Mouse (Mus musculus): ENCODE measurements around the gene Mpig6b. TPM values are rescaled to one million over a fixed set of nuclear protein-coding genes. Genes with fewer than 3 reads are reported as not detected.
A peak's percentile ranks its signal among the peaks of the same experiment; 100 is the strongest.

The Mpig6b gene
- polyA plus RNA-seq, 1 experiment from 2014 or later = 1.1 TPM

DNA sequence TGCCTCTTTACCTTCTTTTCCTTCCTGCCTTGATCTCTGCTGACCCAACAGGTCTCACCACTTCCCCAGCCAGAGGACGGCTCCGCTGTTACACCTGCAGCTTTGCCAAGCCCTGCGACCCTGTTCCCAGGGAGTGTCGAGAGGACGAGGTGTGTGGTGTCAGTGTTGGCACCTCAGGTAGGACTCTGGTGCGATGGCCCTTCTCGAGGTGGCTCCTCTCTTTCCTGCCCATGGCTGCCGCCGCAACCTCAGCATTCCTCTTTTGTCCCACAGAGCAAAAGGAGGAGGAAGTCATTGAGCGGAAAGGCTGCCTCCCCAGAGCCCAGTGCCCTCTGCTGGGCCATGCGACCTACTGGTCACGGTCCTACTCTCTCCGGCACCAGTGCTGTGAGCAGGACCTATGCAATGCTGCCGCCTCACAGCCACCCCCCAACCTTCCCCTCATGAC is 11.8 kb upstream of the Mpig6b start, which contains the start of gene Ly6g6d:
Gene Ly6g6d, minus strand, starts transcription at position 280 of the 448 bp plus-strand sequence.
- peak within 1 kb of the TSS; percentile 52 for H3K4me2 ChIP-seq (ENCODE audit: low read depth, low read length)
- H3K36me3 ChIP-seq (ENCODE audit: control insufficient read depth, insufficient read depth, low read length) = no peaks in the 10 kb centered on the region
- peak within 1 kb of the TSS; percentile 66 for H3K9ac ChIP-seq (ENCODE audit: low read length)
- H3K9me3 ChIP-seq (ENCODE audit: control insufficient read depth, low read length) = no peaks in the 10 kb centered on the region
- peak within 1 kb of the TSS; percentile 87 for H3K27ac ChIP-seq (ENCODE audit: low read length)
- peak; percentile 83 for ATAC-seq (ENCODE audit: low read depth)
- 7% methylated on average over 14 of the region's 14 CpGs for WGBS
- peaks cover 7% of the 10 kb centered on the region; the same call in 1 of the 2 replicates for H3K4me1 ChIP-seq (replicated peaks; ENCODE audit: control insufficient read depth, insufficient read depth, low read length)
- H3K27me3 ChIP-seq (ENCODE audit: control insufficient read depth, insufficient read depth, low read depth, low read length) = peaks cover 2% of the 10 kb centered on the region; the same call in 1 of the 2 replicates
- H3K4me3 ChIP-seq (ENCODE audit: low read length) = peak within 1 kb of the TSS; percentile 45

DNA sequence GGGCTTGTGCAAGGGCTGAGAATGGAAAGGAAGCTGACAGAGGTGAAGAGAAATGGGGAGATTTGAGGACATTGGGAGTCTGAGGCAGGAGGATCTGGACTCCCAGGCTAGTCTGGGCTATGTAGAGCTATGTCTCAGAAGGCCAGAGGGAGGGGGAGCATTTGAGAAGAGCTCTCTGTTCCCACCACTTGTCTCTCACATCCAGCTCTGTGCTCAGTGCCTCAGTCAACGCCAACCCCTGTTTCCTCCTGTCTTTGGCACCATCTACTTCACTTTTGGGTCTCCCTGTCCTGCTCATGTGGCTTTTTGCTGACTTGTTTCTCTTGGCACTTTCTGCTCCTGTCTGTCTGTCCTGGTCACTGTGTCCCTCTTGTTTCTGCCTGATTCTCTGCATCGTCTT is 11.3 kb upstream of the Mpig6b start:
- peak overlapping the region; percentile 66 for H3K9ac ChIP-seq (ENCODE audit: low read length)
- no peaks in the 10 kb centered on the region for H3K36me3 ChIP-seq (ENCODE audit: control insufficient read depth, insufficient read depth, low read length)
- H3K4me2 ChIP-seq (ENCODE audit: low read depth, low read length) = peak overlapping the region; percentile 52
- ATAC-seq (ENCODE audit: low read depth) = peak; percentile 52
- WGBS = 23% methylated on average over 2 of the region's 2 CpGs
- H3K4me3 ChIP-seq (ENCODE audit: low read length) = peak overlapping the region; percentile 45
- H3K9me3 ChIP-seq (ENCODE audit: control insufficient read depth, low read length) = no peaks in the 10 kb centered on the region
- H3K4me1 ChIP-seq (replicated peaks; ENCODE audit: control insufficient read depth, insufficient read depth, low read length) = peaks cover 7% of the 10 kb centered on the region; the same call in 1 of the 2 replicates
- H3K27me3 ChIP-seq (ENCODE audit: control insufficient read depth, insufficient read depth, low read depth, low read length) = peaks cover 2% of the 10 kb centered on the region; the same call in 1 of the 2 replicates
- H3K27ac ChIP-seq (ENCODE audit: low read length) = peak overlapping the region; percentile 87

DNA sequence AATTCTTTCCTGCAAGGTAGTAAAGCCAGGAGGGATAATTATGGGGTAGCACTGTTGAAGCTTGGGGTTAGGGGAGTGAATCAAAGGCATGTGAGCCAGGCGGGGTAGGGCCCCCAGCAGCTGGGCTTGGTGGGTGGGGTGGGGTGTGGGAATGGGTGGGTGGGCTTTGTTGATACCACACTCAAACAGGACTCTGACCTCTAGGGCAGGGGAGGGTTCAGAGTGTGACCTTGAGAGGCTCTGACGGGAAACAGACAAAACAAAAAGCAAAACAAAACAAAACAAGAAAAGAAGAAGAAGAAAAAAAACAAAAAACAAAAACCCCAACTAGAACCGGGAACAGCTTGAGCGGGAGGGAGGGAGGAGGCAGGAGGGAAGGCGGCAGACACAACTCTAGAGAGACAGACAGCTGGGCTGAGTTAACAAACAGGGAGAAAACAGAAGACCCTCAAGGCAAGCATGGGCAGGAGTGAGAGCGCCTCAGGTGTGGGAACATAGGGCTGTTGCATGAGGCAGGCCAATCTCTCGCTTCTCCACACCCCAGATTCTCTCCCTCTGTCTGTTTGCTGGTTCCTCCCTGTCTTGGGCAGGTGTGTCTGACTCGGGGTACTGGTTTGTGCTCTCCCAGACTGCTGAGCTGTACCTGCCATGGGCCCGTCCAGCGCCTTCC is 10.7 kb upstream of the Mpig6b start, which contains the start of gene Ly6g6e:
Gene Ly6g6e, plus strand, starts transcription at position 396 of the 670 bp plus-strand sequence.
- ATAC-seq (ENCODE audit: low read depth) = 0 out of 2 replicates have a peak, but pooled peaks have one; percentile 5

DNA sequence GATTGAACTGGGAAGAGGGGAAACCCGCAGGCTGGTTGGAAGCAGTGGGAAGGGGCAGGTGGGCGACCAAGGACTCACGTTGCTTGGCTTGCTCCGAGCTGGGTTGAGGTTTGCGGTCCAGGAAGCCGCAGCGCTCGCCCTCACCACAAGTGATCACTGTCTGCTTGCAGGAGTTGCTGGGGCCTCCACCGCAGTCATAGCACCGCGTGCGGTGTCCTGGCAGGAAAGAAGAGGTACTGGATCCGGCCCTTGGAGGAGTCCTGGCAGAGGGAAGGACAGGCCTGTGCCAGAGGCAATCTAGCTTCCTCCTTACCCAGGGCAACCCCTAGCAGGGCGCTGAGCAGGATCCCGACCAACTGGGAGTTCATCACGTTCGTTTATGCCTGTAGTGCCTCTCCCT is 8.1 kb upstream of the Mpig6b start:
- H3K4me1 ChIP-seq (replicated peaks; ENCODE audit: control insufficient read depth, insufficient read depth, low read length) = peaks cover 7% of the 10 kb centered on the region; the same call in 1 of the 2 replicates
- 50% methylated on average over 17 of the region's 17 CpGs for WGBS
- H3K9ac ChIP-seq (ENCODE audit: low read length) = no peak overlapping the region
- no peaks in the 10 kb centered on the region for H3K36me3 ChIP-seq (ENCODE audit: control insufficient read depth, insufficient read depth, low read length)
- H3K27me3 ChIP-seq (ENCODE audit: control insufficient read depth, insufficient read depth, low read depth, low read length) = peaks cover 2% of the 10 kb centered on the region; the same call in 1 of the 2 replicates
- H3K9me3 ChIP-seq (ENCODE audit: control insufficient read depth, low read length) = no peaks in the 10 kb centered on the region
- no peak overlapping the region for H3K27ac ChIP-seq (ENCODE audit: low read length)
- H3K4me3 ChIP-seq (ENCODE audit: low read length) = no peak overlapping the region
- ATAC-seq (ENCODE audit: low read depth) = no peak
- H3K4me2 ChIP-seq (ENCODE audit: low read depth, low read length) = no peak overlapping the region

More for the DNA sequence above, 10.7 kb upstream of the Mpig6b start, which contains the start of gene Ly6g6e:
- WGBS = 32% methylated on average over 10 of the region's 10 CpGs
- H3K4me3 ChIP-seq (ENCODE audit: low read length) = peak within 1 kb of the TSS; percentile 45
- H3K9ac ChIP-seq (ENCODE audit: low read length) = peak within 1 kb of the TSS; percentile 66
- no peaks in the 10 kb centered on the region for H3K36me3 ChIP-seq (ENCODE audit: control insufficient read depth, insufficient read depth, low read length)
- peaks cover 2% of the 10 kb centered on the region; the same call in 1 of the 2 replicates for H3K27me3 ChIP-seq (ENCODE audit: control insufficient read depth, insufficient read depth, low read depth, low read length)
- H3K4me1 ChIP-seq (replicated peaks; ENCODE audit: control insufficient read depth, insufficient read depth, low read length) = peaks cover 7% of the 10 kb centered on the region; the same call in 1 of the 2 replicates
- H3K9me3 ChIP-seq (ENCODE audit: control insufficient read depth, low read length) = no peaks in the 10 kb centered on the region
- H3K4me2 ChIP-seq (ENCODE audit: low read depth, low read length) = peak within 1 kb of the TSS; percentile 52
- H3K27ac ChIP-seq (ENCODE audit: low read length) = peak within 1 kb of the TSS; percentile 87

DNA sequence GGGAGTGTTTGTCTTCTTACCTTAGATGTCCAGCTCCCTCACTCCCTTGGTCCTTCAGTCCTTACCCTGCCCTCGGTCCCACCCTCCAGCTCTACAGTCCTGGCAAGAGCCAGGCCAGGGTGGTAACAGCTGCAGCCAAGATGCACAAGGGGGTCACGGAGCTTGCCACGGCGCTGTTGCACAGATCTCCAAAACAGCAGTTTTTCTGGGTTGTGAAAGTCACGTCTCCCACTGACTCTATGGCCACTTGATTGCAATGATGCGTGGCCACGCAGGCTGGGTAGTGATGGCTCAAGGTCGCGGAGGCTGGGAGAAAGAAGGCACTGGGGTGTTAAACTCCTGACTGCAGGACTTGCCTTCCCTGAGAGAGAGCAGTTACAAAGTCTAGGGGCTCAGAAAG is 5.5 kb upstream of the Mpig6b start:
- Histone ChIP-seq H3K36me3 (ENCODE audit: control insufficient read depth, insufficient read depth, low read length) (no peaks in the 10 kb centered on the region), H3K27ac (ENCODE audit: low read length) (no peak overlapping the region), H3K4me2 (ENCODE audit: low read depth, low read length) (no peak overlapping the region), H3K27me3 (ENCODE audit: control insufficient read depth, insufficient read depth, low read depth, low read length) (no peaks in the 10 kb centered on the region), H3K9me3 (ENCODE audit: control insufficient read depth, low read length) (no peaks in the 10 kb centered on the region), H3K9ac (ENCODE audit: low read length) (no peak overlapping the region), H3K4me1 (replicated peaks; ENCODE audit: control insufficient read depth, insufficient read depth, low read length) (no peaks in the 10 kb centered on the region; the same call in 1 of the 2 replicates), H3K4me3 (ENCODE audit: low read length) (no peak overlapping the region)
- 65% methylated on average over 9 of the region's 9 CpGs for WGBS
- ATAC-seq (ENCODE audit: low read depth) = no peak

DNA sequence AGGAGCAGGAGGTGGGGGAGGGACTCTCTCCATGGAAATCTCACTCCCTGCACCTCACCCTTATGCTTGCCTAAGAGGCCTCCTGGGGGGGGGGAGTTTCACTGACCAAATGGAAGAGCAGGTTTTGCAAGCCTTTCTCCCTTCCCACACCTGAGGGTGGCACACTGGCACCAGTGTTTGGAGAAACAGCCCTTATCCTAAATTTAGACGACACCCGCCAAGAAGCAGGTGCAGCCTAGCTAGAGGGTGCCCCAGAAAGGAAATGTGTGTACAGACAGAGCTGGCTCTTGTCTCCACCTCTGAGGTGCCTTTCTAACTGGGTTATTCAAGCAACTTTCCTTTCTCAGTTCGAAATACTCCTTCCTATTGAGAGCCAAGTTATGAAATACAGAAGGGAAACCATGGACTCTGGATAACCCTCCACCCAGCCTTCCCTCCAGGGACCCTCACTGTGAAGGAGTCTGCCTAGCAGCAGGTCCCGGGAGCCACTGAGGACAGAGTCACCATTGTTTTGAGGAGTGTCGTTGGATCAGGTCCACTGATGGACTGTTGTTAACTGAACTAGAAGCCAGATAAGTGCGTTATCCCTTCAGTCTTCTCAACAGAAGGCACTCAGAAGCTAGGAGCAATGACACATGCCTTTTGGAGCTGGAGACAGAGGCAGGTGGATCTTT is 4.7 kb upstream of the Mpig6b start:
- Histone ChIP-seq H3K4me2 (ENCODE audit: low read depth, low read length) (no peak overlapping the region), H3K27ac (ENCODE audit: low read length) (peak overlapping the region; percentile 83), H3K9me3 (ENCODE audit: control insufficient read depth, low read length) (no peaks in the 10 kb centered on the region), H3K4me3 (ENCODE audit: low read length) (no peak overlapping the region), H3K4me1 (replicated peaks; ENCODE audit: control insufficient read depth, insufficient read depth, low read length) (peaks cover 5% of the 10 kb centered on the region), H3K27me3 (ENCODE audit: control insufficient read depth, insufficient read depth, low read depth, low read length) (no peaks in the 10 kb centered on the region), H3K9ac (ENCODE audit: low read length) (no peak overlapping the region), H3K36me3 (ENCODE audit: control insufficient read depth, insufficient read depth, low read length) (no peaks in the 10 kb centered on the region)
- peak; percentile 66 for ATAC-seq (ENCODE audit: low read depth)
- 36% methylated on average over 6 of the region's 6 CpGs for WGBS

DNA sequence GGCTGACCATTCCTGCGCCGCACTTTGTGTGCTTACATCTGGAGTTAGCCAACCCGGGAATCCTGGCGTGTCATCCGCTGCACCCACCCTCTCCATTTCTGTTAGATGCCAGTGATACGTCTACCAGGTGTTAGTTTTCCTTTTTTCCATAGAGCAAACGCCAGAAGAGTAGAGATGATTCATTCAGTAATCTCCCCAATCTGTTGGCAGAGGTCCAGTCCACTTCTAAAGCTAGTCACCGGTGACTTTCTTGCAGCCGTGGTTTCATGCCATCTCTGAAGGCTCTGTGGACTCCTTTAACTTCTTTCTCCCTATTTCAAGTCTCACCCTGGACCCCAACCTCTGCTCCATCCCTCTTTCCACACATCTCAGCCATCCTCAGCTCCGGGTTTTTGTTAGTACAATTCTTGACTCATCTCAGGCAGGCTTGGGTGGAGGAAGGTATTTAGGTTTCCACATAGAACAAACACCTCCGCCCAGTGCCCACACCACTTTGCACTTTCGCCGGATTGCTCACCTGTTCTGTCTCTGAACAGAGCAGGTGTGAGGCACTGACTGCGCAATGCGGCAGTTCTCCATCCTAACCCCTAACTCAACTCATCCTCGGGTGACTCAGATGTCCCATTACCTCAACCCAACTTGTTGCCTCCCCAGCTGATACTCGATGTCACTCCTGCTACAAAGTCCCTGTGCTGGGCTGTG is 2.4 kb upstream of the Mpig6b start:
- Histone ChIP-seq H3K9ac (ENCODE audit: low read length) (0 out of 2 replicates have a peak overlapping the region, but pooled peaks have one; percentile 25), H3K4me1 (replicated peaks; ENCODE audit: control insufficient read depth, insufficient read depth, low read length) (peaks cover 22% of the 10 kb centered on the region), H3K9me3 (ENCODE audit: control insufficient read depth, low read length) (no peaks in the 10 kb centered on the region), H3K27ac (ENCODE audit: low read length) (no peak overlapping the region; the same call in 1 of the 2 replicates), H3K4me3 (ENCODE audit: low read length) (no peak overlapping the region), H3K4me2 (ENCODE audit: low read depth, low read length) (no peak overlapping the region), H3K36me3 (ENCODE audit: control insufficient read depth, insufficient read depth, low read length) (no peaks in the 10 kb centered on the region), H3K27me3 (ENCODE audit: control insufficient read depth, insufficient read depth, low read depth, low read length) (no peaks in the 10 kb centered on the region)
- WGBS = 58% methylated on average over 17 of the region's 17 CpGs
- no peak for ATAC-seq (ENCODE audit: low read depth)

GRCm38 (mm10) chr17:35064951-35065947 is 735 bp downstream of the Mpig6b start, which contains the start of gene Ly6g6c:
TSS of gene Ly6g6c (plus strand) at chr17:35065388.
- Histone ChIP-seq H3K27ac (ENCODE audit: low read length) (peak within 1 kb of the TSS; percentile 94), H3K4me2 (ENCODE audit: low read depth, low read length) (peak within 1 kb of the TSS; percentile 70), H3K27me3 (ENCODE audit: control insufficient read depth, insufficient read depth, low read depth, low read length) (no peaks in the 10 kb centered on the region), H3K9me3 (ENCODE audit: control insufficient read depth, low read length) (no peaks in the 10 kb centered on the region), H3K4me1 (replicated peaks; ENCODE audit: control insufficient read depth, insufficient read depth, low read length) (peaks cover 31% of the 10 kb centered on the region), H3K4me3 (ENCODE audit: low read length) (peak within 1 kb of the TSS; percentile 43), H3K36me3 (ENCODE audit: control insufficient read depth, insufficient read depth, low read length) (peaks cover 22% of the 10 kb centered on the region), H3K9ac (ENCODE audit: low read length) (peak within 1 kb of the TSS; percentile 61)
- WGBS = 2% methylated on average over 48 of the region's 48 CpGs
- peak; percentile 88 for ATAC-seq (ENCODE audit: low read depth)

All from lung, embryonic 16.5 days (tissue).